Mouse (Mus musculus) monocyte, adult 2 months (primary cell): ENCODE results near the gene Rpp25l.
A peak's percentile ranks its signal among the peaks of the same experiment; 100 is the strongest.
"Not testable (repeated sequence)": the region's sequence is repeated elsewhere in the genome, so short reads cannot be mapped to it uniquely, and the experiment has no call there.

Experiments used
- DNase-seq, 2 experiments: peaks; one replicate each; pipeline ENCODE4 v3.0.0; 2022; ENCODE audit warnings: low spot score in 2 of 2, low read depth in 1 of 2

Gene Rpp25l

DNA sequence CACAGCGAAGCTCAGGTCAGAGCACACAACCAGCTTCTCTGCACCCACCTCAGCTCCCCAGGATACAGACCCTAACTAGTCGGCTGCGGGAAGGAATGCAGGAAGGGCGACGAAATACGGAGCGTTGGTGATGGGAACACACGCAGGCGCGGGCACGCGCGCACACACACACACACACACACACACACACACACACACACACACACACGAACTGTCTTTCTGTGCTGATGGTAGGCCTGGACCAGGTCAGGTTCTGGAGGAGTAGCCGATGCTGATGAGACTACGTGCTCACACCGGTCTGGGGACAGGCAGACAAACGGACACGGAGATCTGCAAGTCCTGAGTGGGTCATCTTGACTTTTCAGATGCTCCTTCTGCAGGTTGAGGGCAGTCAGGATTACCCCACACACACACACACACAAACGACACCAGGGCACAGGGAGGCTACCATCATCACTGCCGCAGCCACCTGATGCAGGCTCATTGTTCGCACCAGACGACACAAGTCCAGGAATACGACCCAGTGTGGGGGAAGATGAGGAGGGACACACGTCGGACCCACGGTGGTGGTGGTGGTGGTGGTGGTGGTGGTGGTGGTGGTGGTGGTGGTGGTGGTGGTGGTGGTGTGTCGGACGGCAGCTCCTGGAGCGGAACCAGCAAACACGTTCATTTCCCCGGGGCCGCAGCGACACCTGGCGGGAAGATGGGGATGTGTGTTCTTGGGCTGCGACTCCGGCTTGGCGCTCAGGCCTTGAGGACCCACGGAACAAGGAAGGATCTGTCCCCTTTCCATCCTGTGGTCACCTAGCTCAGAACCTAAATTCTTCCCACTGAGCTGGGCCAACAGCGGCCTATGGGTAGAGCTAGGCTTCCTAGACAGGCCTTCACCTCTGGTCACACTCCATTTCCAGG lies 16.1 kb downstream of the Rpp25l start, which contains the start of gene Cntfr:
Cntfr (minus strand) TSS at position 160 of the 912 bp plus-strand sequence.
- DNase-seq, result peak; percentile 19 to 70

DNA sequence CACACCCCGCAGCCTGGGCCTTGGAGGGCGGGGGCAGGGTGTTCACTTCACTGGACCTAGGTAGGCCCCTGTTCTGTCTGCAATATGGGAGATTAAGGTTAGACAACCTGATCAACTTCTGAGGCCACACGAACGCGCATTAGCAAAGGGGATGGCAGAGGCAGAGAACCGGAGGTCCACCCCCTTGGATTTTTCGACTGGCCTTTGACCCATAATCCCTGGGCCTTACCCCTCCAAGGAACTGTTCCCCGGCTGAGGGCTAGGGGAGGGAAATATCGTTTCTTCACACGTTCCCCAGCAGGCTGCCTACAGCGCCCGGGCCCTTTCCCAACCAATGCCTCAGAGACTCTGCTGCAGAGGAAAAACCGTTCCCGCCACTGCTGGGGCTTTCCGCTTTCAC lies 16.9 kb downstream of the Rpp25l start:
- DNase-seq, result not testable (repeated sequence)

DNA sequence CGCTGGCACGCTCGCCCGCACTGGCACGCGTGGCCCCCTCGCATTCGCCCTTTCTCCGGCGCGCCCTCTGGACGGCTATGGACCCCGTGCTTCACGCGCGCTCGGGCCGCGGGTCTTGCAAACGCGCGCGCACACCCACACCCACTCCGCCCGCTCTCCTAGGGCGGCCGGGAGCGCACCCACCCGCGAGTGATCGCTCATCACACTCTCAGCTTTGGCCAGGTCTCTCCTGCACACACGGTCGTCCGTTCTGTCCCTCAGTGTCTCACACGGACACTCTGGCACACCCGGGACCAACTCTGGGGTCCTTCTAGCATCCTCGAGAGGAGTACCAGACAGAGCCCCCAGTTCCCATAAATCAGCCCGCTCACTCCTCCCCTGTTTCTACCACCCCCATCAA lies 17.5 kb downstream of the Rpp25l start:
- not testable (repeated sequence) for DNase-seq

GRCm38 (mm10) chr4:41693511-41693910 lies 19.8 kb downstream of the Rpp25l start:
- not testable (repeated sequence) for DNase-seq

DNA sequence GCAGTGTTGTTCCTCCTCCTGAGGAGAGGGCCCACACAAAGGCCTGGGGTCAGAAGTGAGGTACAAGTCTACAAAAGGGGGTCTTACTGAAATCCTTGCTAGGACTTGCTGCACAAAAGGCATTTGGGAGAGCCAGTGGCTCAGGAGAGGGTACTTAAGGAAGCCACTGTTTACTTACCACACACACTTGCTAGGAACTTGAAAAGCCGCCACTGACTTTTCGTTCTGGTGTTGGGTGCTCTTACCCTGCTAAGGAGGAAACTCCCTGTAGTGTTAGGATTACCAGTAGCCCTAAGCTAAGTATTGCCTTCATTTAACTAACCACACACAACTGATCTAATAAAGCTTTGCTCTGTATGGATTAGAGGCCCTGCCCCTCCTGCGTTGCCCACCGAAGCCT lies 23.3 kb downstream of the Rpp25l start:
- DNase-seq, result not testable (repeated sequence)

DNA sequence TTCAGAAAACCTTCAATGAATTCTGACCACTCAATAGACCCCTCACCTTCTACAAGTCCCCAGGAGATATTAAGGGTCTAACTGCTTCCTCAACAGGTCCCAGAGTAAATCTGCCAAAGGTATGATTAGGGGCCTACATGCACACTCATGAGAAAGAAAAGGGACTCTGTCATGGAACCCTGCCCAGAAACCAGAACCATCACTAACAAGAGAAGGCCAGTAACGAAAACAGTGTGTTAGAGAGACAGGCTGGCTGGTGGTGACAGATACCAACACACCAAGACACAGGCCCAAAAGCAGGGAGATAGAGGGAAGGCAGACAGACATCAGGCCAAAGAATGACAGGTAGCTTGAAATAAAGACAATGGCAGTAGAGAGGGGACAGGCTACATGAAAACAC lies 24.8 kb downstream of the Rpp25l start:
- DNase-seq, result not testable (repeated sequence)

GRCm38 (mm10) chr4:41685882-41686492 lies 27.3 kb downstream of the Rpp25l start:
- DNase-seq, result not testable (repeated sequence)

DNA sequence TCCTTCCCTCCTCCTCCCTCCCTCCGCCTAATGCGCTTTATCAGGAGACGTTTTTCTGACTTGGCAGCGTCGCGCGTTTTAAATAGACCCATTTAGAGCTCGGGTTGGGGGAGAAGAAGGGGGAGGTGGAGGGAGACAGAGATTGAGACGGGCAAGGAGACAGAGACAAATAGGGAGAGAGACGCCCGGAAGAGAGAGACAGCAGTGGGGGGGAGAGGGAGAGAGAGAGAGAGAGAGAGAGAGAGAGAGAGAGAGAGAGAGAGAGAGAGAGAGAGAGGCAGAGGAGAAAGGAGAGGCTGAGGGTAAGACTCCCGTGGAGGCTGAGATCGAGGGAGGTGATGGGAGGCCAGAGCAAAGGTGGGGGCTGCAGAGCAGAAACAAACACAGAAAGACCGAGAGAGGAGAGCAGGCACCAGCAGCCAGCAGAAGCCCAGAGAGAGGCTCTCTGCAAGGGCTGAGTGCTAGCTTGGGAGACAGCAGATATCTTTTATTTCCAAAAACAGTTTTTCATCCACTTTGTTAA lies 28.3 kb downstream of the Rpp25l start:
- DNase-seq, result not testable (repeated sequence)

DNA sequence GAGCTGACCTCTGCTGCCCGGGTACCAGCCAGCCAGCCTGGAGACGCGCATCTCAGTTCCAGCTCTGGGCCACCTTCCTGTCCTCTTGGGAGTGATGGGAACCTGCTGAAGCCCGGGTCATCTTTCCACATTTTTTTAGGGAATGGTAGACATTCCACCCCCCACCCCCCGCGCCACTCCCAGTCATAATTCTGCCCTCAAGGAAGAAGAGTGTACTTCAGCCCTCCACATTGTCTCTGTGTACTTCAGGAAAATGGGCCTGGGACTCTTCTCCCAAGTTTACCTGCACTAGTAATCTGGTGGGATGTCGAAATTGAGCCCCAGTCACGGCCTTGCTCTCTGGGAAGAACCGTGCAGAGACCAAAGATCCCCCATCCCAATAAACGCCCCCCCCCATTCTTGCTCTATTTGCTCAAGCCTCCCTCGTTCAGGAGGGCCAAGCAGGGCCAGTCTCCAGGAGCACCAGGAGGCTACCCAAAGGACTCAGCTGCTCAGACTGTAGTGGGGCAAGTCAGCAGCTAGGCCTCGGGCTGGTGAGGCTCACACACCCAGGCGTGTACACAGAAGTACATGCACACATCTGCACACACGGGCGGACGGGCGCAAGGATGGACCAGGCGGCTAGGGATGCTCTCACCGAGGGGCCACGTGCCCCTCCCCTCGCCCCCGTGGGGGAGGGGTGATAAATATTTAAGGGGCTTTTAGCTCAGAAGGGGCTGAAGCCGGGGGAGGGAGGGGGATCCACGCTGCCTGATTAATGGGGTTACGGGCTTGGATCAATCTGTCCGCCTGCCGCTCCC lies 29.0 kb downstream of the Rpp25l start:
- not testable (repeated sequence) for DNase-seq

- not testable (repeated sequence) for DNase-seq
Measured at GRCm38 (mm10) chr4:41683303-41683702, 30.0 kb downstream of the Rpp25l start.

GRCm38 (mm10) chr4:41682789-41683188 lies 30.5 kb downstream of the Rpp25l start:
- DNase-seq, result no peak

DNA sequence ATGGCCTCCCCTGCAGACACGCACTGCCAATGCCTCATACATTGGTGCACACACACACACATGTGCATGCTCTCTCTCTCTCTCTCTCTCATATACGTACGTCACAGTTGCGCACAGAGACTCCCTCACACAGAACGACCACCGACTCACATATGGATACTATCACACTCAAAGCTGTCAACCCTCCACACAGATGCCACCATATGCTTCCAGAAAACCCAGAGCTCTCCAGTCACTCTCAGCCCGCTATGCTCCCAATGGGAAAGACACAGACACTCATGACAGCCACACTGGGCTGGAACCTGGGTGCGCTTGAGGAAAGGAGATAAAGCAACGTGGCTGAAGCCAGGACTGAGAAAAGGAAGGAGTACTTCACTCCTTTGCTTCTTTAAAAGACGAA lies 31.4 kb downstream of the Rpp25l start:
- DNase-seq, result no peak

DNA sequence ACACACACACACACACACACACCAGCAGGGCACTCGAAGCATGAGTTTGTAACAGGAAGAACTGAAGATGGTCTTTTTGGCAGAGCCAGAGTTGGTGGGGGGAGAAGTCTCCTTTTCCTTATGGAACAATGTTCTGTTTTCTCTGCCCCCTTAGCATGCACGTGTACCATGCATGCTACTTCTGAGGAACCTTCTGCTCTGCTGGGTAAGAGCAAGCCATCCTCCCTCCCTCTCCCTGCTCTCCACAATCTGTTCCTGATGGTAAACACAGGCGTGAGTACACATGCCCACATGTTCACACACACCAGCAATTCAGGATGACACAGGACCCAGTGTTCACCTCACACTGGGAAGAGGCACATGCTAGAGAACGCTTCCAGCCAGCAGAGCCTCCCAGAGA lies 32.2 kb downstream of the Rpp25l start:
- no peak for DNase-seq

- no peak for DNase-seq
Measured at GRCm38 (mm10) chr4:41679291-41679690, 34.0 kb downstream of the Rpp25l start.

DNA sequence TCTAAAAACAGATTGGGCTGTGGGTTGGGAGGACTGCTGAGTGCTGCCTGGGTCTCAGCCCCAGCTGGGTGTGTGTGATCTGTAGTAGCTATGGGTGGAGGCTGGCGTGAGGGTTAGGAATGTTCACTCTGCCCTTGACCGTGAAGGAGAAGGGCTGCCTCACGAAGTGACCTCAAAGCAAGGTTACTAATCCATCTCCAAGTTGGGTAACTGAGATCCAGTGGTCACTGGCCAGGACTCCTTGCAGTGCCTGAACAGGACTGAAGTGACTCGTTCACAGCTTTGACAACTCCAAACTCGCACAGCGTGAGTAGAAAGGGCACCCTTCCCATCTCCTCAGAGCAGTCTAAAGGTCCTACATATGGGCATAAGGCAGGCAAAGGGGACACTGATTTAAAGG lies 34.5 kb downstream of the Rpp25l start:
- no peak for DNase-seq

- no peak for DNase-seq
Measured at GRCm38 (mm10) chr4:41677006-41677629, 36.2 kb downstream of the Rpp25l start.

- no peak for DNase-seq
Measured at GRCm38 (mm10) chr4:41676248-41677005, 36.9 kb downstream of the Rpp25l start.

- no peak for DNase-seq
Measured at GRCm38 (mm10) chr4:41673186-41673585, 40.1 kb downstream of the Rpp25l start.

DNA sequence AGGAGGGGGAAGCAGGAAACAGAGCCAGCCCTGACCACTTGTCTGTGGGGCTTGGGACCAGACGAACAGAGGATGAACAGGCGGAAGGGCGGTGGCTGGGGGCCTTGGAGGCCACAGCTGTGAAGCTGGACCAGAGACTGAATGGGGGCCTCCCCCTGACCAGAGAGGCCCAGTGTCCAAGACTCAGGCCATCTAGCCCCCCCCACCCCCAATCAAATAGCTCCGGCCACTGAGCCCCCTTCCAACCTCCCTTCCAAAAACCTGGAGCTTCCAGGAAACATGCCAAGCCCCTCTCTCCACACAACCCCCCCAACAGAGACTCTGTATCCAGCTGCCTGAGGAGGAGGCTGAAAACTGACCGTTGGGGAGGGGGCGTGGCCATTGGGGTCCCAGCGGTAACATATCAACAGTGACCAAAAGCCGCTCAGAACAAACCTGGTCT lies 40.8 kb downstream of the Rpp25l start:
- no peak for DNase-seq

DNA sequence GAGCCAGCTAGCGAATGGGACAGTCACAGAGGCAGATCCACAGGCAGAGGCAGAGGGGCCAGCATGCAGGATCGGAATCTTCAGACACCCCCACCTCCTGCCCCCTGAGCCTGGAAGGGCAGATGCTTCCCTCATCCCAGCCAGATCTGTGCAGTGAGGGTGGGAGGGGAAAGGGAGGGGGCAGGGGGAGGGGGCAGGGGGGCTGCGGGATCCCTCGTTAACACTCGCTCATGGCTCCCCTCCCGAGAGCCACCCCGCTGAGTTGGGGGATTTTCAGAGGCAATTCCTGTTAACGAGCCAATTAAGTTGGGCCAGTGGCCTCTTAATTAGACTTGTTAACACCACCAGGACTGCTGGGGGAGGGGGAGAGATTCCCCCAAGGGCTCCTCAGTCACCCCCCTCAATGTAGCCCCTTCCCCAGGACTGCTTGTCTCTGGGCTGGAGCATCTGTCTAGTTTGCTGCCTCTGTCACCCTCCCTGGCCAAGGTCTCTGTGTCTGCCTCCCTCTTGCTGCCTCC lies 41.3 kb downstream of the Rpp25l start:
- no peak for DNase-seq
